Mouse (Mus musculus) forebrain, embryonic 11.5 days (tissue): ENCODE data around the gene Clp1. TPM values are rescaled to one million over a fixed set of nuclear protein-coding genes. Genes with fewer than 3 reads are reported as not detected.

ENCODE experiments used
- ATAC-seq: fragments of 200-750 bp; cut with Nextera tagmentation; replicated peaks from 2 replicates; pipeline ENCODE4 v1.8.0; 2017; ENCODE audit warnings: moderate TSS enrichment; ENCODE audit not compliant: low FRiP score
- DNase-seq: peaks from one replicate; pipeline ENCODE4 v3.0.0-alpha.2; 2017; ENCODE audit warnings: low spot score
- H3K27ac ChIP-seq: fragments of 300-500 bp; sonication (generic); 2 replicates; pipeline ENCODE4 v1.5.1; 2014; ENCODE audit warnings: low read depth, low read length
- H3K27me3 ChIP-seq: fragments of 300-500 bp; sonication (generic); 2 replicates; pipeline ENCODE4 v1.6.1; 2014; ENCODE audit warnings: mild to moderate bottlenecking, low read length, mixed read lengths; ENCODE audit not compliant: control insufficient read depth, insufficient read depth
- H3K36me3 ChIP-seq: fragments of 300-500 bp; sonication (generic); 2 replicates; pipeline ENCODE4 v1.6.1; 2014; ENCODE audit warnings: mild to moderate bottlenecking, low read length, moderate library complexity, mixed read lengths; ENCODE audit not compliant: control insufficient read depth, insufficient read depth
- H3K4me1 ChIP-seq: fragments of 300-500 bp; sonication (generic); replicated peaks from 2 replicates; pipeline ENCODE4 v1.6.1; 2014; ENCODE audit warnings: low read length, mixed read lengths; ENCODE audit not compliant: control insufficient read depth, insufficient read depth
- H3K4me2 ChIP-seq: fragments of 300-500 bp; sonication (generic); 2 replicates; pipeline ENCODE4 v1.6.1; 2014; ENCODE audit warnings: low read depth, mild to moderate bottlenecking, low read length, moderate library complexity, mixed read lengths; ENCODE audit not compliant: severe bottlenecking
- H3K4me3 ChIP-seq: fragments of 300-500 bp; sonication (generic); 2 replicates; pipeline ENCODE4 v1.5.1; 2014; ENCODE audit warnings: low read depth, low read length
- H3K9ac ChIP-seq: fragments of 300-500 bp; sonication (generic); 2 replicates; pipeline ENCODE4 v1.6.1; 2014; ENCODE audit warnings: low read length
- H3K9me3 ChIP-seq: fragments of 300-500 bp; sonication (generic); 2 replicates; pipeline ENCODE4 v1.6.1; 2016; ENCODE audit warnings: low read length, mixed read lengths; ENCODE audit not compliant: control insufficient read depth
- WGBS: fragments of 180-500 bp; shearing (Covaris S2); extraction: QIAGEN DNeasy Blood & Tissue Kit; methylation state at CpG from one replicate; pipeline ENCODE4 v1.1.7; 2014; 5-methylcytosine and 5-hydroxymethylcytosine counted together
- polyA plus RNA-seq: library from polyadenylated mRNA; unstranded; fragments of >200 nt; fragmentation: Nextera tagmentation; extraction: Ambion mirVana; gene quantifications from 2 replicates; pipeline ENCODE4 v1.2.1, GENCODE M21; 2014

Gene Clp1
- polyA plus RNA-seq, 1 experiment from 2014 or later: 45.1 TPM

GRCm38 (mm10) chr2:84761840-84762239, 34.7 kb upstream of the Clp1 start:
- Histone ChIP-seq H3K27me3 (no peaks in the 10 kb centered on the region), H3K4me1 (no peaks in the 10 kb centered on the region), H3K36me3 (no peaks in the 10 kb centered on the region), H3K9me3 (no peaks in the 10 kb centered on the region), H3K9ac (no peak overlapping the region), H3K27ac (no peak overlapping the region), H3K4me3 (no peak overlapping the region), H3K4me2 (no peak overlapping the region)
- 93% methylated on average over 1 of the region's 1 CpGs for WGBS
- DNase-seq: no peak
- ATAC-seq: no peak

DNA sequence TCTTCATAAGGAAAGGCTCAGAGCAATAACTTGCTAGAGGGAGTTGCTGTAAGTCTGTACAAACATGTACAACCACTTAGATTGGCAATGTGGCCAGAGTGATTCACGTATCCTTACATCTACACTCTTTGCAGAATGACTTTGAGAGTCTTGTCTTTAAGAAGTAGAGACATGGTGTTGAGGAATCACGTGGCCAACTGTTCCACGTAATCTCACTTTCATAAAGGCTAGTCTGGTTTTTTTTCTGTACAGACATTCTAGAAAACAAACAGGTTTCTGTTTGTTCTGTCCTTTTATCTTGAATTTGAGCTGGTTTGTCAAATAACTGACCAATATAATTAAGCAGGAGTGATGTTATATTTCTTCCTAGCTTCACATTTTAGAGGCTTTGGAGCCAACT, 34.2 kb upstream of the Clp1 start:
- no peaks in the 10 kb centered on the region for H3K36me3 ChIP-seq
- H3K4me2 ChIP-seq: no peak overlapping the region
- no peaks in the 10 kb centered on the region for H3K4me1 ChIP-seq
- no peak overlapping the region for H3K27ac ChIP-seq
- 91% methylated on average over 3 of the region's 3 CpGs for WGBS
- no peak overlapping the region for H3K4me3 ChIP-seq
- no peak overlapping the region for H3K9ac ChIP-seq
- no peaks in the 10 kb centered on the region for H3K9me3 ChIP-seq
- DNase-seq (no peak), ATAC-seq (no peak)
- no peaks in the 10 kb centered on the region for H3K27me3 ChIP-seq

DNA sequence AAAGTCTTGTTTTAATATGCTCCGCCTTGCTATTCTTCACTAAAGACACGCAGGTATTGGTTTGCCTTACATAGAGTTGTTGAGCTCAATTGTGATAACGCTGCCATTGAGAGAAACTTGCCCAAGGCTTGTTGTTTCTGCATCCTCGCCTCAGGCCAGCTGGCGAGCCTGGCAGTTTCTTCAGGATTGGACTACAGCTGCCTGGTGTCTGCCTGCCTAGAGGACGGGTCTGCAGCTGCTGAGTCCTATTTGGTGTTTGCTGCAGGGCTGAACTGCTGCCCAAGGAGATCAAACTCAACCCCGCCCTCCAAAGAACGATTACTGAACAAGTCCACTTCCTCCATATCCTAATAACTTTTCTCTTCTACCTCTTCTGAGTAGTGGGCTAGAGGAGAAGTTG, 33.6 kb upstream of the Clp1 start:
- Histone ChIP-seq H3K4me1 (no peaks in the 10 kb centered on the region), H3K9ac (no peak overlapping the region), H3K9me3 (no peaks in the 10 kb centered on the region), H3K4me2 (no peak overlapping the region), H3K4me3 (no peak overlapping the region), H3K27ac (no peak overlapping the region), H3K27me3 (no peaks in the 10 kb centered on the region), H3K36me3 (no peaks in the 10 kb centered on the region)
- DNase-seq: no peak
- ATAC-seq: no peak
- 79% methylated on average over 8 of the region's 8 CpGs for WGBS

- Histone ChIP-seq H3K4me1 (no peaks in the 10 kb centered on the region), H3K36me3 (no peaks in the 10 kb centered on the region), H3K4me2 (no peak overlapping the region), H3K9ac (no peak overlapping the region), H3K27me3 (no peaks in the 10 kb centered on the region), H3K27ac (no peak overlapping the region), H3K9me3 (no peaks in the 10 kb centered on the region), H3K4me3 (no peak overlapping the region)
- 3% methylated on average over 2 of the region's 2 CpGs for WGBS
- peak; percentile 83 for ATAC-seq
- DNase-seq: no peak
Measured at GRCm38 (mm10) chr2:84758542-84759127, 31.5 kb upstream of the Clp1 start.

- no peak overlapping the region for H3K27ac ChIP-seq
- no peak overlapping the region for H3K4me2 ChIP-seq
- H3K9ac ChIP-seq: no peak overlapping the region
- no peak overlapping the region for H3K4me3 ChIP-seq
- H3K4me1 ChIP-seq: no peaks in the 10 kb centered on the region
- no peak for DNase-seq
- WGBS: 62% methylated on average over 7 of the region's 7 CpGs
- ATAC-seq: no peak
- H3K9me3 ChIP-seq: no peaks in the 10 kb centered on the region
- no peaks in the 10 kb centered on the region for H3K27me3 ChIP-seq
- no peaks in the 10 kb centered on the region for H3K36me3 ChIP-seq
Measured at GRCm38 (mm10) chr2:84757026-84757682, 30.0 kb upstream of the Clp1 start.

DNA sequence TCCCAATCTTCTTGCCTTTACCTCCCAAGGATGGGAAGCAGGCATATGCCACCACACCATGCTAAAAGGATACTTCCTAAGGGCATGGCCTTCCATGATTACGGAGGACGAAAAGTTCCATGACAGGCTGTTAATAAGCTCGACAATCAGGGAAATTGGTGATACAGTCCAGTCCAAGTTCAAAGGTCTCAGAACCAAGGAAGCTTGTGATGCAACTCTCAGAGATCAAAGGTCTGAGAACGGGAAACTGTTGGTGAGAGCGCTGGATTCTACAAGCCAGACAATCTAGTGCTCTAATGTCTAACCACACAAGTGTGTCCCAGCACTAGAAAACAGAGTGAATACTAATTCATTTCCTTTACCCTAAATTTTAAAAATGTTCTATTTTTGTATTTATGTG, 29.1 kb upstream of the Clp1 start:
- DNase-seq: no peak
- no peak overlapping the region for H3K27ac ChIP-seq
- ATAC-seq: no peak
- H3K9me3 ChIP-seq: no peaks in the 10 kb centered on the region
- no peaks in the 10 kb centered on the region for H3K4me1 ChIP-seq
- WGBS: 88% methylated on average over 5 of the region's 5 CpGs
- no peaks in the 10 kb centered on the region for H3K27me3 ChIP-seq
- H3K4me2 ChIP-seq: no peak overlapping the region
- H3K9ac ChIP-seq: no peak overlapping the region
- H3K36me3 ChIP-seq: no peaks in the 10 kb centered on the region
- no peak overlapping the region for H3K4me3 ChIP-seq

DNA sequence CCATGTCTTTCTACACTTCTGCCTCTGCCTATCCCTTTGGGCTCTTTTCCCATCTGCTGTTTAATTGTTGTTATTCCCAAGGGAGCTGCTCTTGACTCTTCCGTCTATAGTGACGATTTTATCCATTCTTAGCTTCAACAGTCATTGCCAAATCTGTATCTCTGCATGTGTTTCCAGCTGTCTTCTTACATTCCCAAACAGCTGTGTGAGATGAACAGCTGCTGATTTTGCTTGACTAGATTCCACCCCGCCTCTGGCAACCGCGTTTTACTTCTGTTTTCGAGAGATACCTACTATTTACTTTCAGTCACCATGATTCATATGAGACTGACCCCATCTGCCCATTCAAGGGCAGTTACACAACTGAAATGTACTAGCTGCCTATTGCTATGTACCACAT, 23.0 kb upstream of the Clp1 start:
- WGBS: 90% methylated on average over 6 of the region's 6 CpGs
- H3K27me3 ChIP-seq: no peaks in the 10 kb centered on the region
- no peak for DNase-seq
- no peak overlapping the region for H3K4me2 ChIP-seq
- no peak overlapping the region for H3K9ac ChIP-seq
- no peak for ATAC-seq
- no peak overlapping the region for H3K4me3 ChIP-seq
- H3K36me3 ChIP-seq: no peaks in the 10 kb centered on the region
- H3K4me1 ChIP-seq: no peaks in the 10 kb centered on the region
- H3K9me3 ChIP-seq: no peaks in the 10 kb centered on the region
- H3K27ac ChIP-seq: no peak overlapping the region

DNA sequence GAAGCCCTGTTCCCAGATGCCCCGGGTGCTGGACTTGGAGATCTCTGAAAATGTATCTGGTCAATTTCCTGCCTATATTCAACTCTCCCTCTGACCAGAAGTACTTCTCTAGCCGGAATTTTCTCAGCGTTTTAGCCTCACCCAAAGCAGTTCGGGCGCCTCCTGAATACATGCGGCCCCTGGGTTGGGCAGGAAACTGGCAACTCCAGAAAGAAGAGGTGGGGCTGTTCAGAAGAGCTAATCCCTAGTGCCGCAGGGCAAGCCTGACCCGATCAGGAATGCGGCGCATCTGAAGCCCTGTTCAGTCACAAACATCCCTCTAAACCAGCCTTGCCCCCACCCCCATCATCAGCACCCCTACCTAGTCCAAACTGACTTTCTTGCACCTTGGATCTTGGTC, 17.0 kb upstream of the Clp1 start:
- no peaks in the 10 kb centered on the region for H3K27me3 ChIP-seq
- H3K27ac ChIP-seq: peak overlapping the region; percentile 100
- ATAC-seq (peak; percentile 23), DNase-seq (peak; percentile 83)
- H3K36me3 ChIP-seq: no peaks in the 10 kb centered on the region
- H3K4me2 ChIP-seq: peak overlapping the region; percentile 81
- 1% methylated on average over 10 of the region's 10 CpGs for WGBS
- H3K9ac ChIP-seq: peak overlapping the region; percentile 99
- H3K4me3 ChIP-seq: peak overlapping the region; percentile 87
- H3K4me1 ChIP-seq: peaks cover 18% of the 10 kb centered on the region
- no peaks in the 10 kb centered on the region for H3K9me3 ChIP-seq

- H3K4me3 ChIP-seq: peak within 1 kb of the TSS; percentile 87
- WGBS: under 1% methylated on average over 25 of the region's 25 CpGs
- ATAC-seq (peak; percentile 87), DNase-seq (peak; percentile 95)
- peaks cover 22% of the 10 kb centered on the region for H3K4me1 ChIP-seq
- H3K4me2 ChIP-seq: peak within 1 kb of the TSS; percentile 81
- H3K9ac ChIP-seq: peak within 1 kb of the TSS; percentile 99
- H3K27ac ChIP-seq: peak within 1 kb of the TSS; percentile 100
- H3K27me3 ChIP-seq: no peaks in the 10 kb centered on the region
- H3K9me3 ChIP-seq: no peaks in the 10 kb centered on the region
- no peaks in the 10 kb centered on the region for H3K36me3 ChIP-seq
Measured at GRCm38 (mm10) chr2:84743561-84743960, 16.4 kb upstream of the Clp1 start, which contains the start of gene Gm19426. Gene Gm19426 (minus strand): TSS chr2:84743655.
